Mouse (Mus musculus): ENCODE measurements around the gene Cep41.

Gene Cep41

GRCm38 (mm10) chr6:30710371-30711364 is 17.1 kb upstream of the Cep41 start:
- DNase-seq (ENCODE audit: low spot score in 2 of 2) = no peak

GRCm38 (mm10) chr6:30709115-30709514 is 15.6 kb upstream of the Cep41 start:
- DNase-seq (ENCODE audit: low spot score in 2 of 2) = no peak

DNA sequence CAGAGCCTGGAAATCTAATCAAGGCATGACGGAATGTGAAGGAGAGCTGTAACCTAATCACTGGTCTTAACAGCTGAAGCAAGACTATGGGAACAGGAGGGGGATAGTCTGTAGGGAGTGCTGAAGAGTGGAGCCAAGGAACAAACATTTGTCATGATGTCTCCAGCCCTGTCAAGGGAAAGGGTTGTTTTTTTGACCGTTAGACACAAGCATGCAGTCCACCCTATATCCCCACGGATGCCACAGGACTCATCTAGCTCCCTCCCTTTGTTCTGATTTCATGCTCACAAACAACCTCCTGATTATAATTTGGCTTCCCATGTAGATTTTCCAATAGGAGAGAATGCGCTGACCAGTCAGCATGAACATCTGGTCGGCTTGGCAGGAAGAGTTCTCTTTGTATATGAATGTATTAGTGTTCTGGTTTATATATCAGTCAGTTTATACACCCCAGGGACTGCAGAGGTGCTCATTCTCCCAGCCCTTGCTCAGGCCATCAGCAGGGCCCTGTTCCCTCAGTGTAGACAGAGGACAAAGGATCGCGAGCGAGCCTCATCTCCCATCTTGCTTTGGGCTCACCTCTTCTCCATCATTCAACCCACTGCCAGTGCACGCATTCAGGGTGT is 10.5 kb upstream of the Cep41 start:
- no peak for DNase-seq (ENCODE audit: low spot score in 2 of 2)

- DNase-seq (ENCODE audit: low spot score in 2 of 2) = no peak
These were observed 9.9 kb upstream of the Cep41 start for GRCm38 (mm10) chr6:30703476-30703875.

DNA sequence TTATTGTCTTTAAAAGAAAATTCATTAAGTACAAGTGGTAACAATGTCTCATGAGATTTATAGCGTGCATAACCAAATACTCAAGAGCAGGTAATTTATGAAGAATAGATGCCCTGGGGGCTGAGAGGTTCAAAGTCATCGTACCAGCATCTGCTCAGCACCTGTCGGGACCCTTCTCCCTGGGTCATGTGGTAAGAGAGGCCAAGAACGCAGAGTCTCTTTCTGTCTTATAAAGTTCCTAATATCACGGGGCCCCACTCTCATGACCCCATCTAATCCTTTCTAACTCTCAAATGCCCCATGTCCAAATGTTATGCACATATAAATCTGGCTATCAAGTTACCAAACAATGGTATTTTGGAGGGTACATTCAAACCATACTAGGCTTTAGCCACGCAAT is 9.3 kb upstream of the Cep41 start:
- DNase-seq (ENCODE audit: low spot score in 2 of 2) = no peak

DNA sequence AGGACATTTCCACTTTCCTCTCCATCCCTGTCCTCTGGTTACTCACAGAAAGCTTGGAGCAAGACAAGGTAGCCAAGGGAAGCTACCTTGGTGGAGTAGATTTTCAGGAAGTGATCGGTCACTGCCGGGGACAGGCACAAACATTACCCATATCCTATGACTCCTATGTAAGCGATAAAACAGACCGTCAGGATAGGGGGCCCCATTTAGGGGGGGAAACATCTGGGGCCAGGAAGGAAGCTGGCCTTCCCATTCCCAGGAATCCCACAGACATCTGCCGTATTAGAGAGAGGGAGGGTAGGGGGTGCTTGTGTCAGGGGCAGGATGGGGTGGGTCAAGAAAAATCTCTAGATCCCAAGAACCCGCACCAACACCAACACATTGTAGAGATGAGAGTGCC is 6.6 kb upstream of the Cep41 start:
- DNase-seq (ENCODE audit: low spot score in 2 of 2) = no peak

DNA sequence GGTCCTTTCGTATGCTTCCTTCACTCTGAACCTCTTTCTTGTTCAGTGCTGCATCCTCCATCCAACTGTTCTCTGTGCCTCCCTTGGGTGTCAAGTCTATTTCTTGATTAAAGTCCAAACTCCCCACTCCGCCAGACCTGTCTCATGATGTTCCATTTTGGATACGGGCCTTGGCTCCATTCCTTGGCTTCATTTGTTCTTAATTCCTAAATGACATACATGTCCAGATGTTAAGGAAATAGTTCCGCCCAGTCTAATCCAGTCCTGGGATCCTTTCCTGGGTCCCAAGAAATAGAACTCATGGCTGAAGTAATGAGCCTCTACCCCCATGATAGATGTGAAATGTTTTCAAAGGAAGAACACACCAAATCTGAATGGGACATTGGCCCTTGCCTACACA is 4.5 kb upstream of the Cep41 start:
- DNase-seq (ENCODE audit: low spot score in 2 of 2) = no peak

- no peak for DNase-seq (ENCODE audit: low spot score in 2 of 2)
These were observed 3.9 kb upstream of the Cep41 start for GRCm38 (mm10) chr6:30697464-30697863.

GRCm38 (mm10) chr6:30695124-30695523 is 1.6 kb upstream of the Cep41 start:
- DNase-seq (ENCODE audit: low spot score in 2 of 2) = no peak

GRCm38 (mm10) chr6:30694209-30694608 is 660 bp upstream of the Cep41 start:
- DNase-seq (ENCODE audit: low spot score in 2 of 2) = no peak

DNA sequence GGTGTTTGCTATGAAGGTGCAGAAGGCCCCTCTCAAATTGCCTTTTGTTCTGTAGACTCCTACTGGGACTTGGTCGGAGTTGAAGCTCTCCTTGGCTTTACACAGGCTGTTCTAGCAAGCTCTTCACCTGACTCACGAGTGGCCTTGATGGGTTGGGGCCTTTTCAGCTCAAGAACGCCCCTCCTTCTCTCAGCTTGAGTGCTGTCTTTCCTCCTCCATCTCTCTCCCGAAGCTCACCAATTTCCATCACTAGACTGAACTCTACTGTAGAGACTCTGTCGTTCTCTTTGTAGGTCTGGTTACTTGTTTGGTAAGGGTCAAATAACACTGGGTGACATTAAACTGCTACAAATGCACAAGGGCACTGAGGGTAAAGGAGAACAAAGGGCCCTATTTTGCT is 723 bp downstream of the Cep41 start:
- no peak for DNase-seq (ENCODE audit: low spot score in 2 of 2)

DNA sequence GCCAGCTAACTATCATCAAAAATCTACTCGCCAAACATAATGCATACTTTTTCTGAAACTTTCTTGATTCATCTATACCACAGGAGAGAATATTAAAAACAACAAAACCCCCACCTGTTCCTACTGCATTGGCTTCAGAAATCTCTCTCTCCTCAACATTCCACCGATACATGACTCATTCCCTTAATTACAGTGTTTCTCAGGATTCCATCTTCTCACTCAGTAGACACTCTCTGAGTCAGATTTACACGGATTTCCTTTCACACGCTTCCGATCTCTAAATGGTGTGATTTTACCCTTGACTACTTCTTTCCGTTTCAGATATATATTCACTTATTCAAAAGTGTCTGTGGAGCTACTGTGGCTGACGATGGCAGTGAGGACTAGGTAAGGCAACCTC is 6.4 kb downstream of the Cep41 start:
- DNase-seq (ENCODE audit: low spot score in 2 of 2) = no peak

GRCm38 (mm10) chr6:30684570-30684969 is 9.0 kb downstream of the Cep41 start:
- DNase-seq (ENCODE audit: low spot score in 2 of 2) = no peak

DNA sequence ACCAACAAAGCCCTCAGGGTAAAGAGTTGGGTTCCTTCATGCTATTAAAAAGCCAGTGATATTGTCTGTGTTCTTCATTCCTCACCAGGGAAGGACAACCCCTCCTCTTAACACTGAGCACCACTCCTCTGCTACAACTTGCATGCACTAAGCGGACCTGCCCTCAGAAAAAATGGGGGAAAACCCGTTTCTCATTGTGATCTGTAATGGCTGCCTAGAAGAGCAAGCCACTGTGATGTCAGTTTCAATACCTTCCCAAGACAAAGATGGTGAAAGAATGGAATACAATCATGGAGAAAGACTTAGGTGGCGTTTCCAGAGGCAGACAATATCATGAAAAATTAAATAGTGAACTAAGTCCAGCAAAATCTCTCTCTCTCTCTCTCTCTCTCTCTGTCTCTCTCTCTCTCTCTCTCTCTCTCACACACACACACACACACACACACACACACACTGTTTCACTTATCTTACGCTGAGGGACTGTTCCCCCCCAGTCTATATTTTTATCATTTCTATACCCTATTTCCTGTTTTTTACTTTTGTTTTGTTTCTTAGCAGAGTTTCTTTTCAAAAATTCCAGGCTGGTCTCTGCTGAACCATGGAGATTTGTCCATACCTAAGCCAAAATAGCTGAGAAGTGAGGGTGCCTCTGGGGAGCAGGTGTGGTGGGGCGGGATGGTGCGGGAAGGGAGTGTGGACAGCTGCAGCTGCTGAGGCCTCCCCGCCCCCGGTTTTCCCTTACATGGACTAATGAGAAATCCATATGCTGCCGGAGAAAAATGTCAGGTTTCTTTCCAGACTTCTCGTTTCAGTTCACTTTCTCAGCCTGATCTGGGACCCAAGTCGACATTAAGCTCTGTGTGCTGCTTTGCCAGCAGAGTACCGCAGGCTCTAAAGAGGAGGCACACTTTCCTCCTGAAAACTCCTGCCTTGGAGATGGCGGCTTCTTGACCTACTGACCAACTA is 11.3 kb downstream of the Cep41 start:
- DNase-seq (ENCODE audit: low spot score in 2 of 2) = no peak

GRCm38 (mm10) chr6:30680442-30680841 is 13.1 kb downstream of the Cep41 start:
- no peak for DNase-seq (ENCODE audit: low spot score in 2 of 2)

- no peak for DNase-seq (ENCODE audit: low spot score in 2 of 2)
These were observed 14.0 kb downstream of the Cep41 start for GRCm38 (mm10) chr6:30679567-30679966.

GRCm38 (mm10) chr6:30678482-30678881 is 15.1 kb downstream of the Cep41 start:
- no peak for DNase-seq (ENCODE audit: low spot score in 2 of 2)

DNA sequence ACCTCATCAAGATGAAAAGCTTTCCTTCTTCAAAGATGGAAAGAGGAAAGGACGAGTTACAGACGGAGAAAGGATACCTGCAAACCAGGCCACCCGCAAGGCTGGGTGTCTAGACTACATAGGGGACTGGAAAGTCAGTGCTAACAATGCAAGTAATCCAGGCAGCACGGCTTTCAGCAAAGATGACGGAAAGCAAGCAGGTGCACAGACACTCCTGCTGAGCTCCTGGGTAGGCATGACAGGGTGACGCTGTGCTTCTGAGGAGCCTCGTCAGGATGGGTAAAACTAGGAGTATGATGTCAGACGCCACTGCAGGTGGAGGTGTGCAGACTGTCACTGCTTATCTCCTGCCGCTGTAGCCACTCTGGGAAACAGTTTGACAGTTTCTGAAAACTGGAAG is 16.0 kb downstream of the Cep41 start:
- no peak for DNase-seq (ENCODE audit: low spot score in 2 of 2)

DNA sequence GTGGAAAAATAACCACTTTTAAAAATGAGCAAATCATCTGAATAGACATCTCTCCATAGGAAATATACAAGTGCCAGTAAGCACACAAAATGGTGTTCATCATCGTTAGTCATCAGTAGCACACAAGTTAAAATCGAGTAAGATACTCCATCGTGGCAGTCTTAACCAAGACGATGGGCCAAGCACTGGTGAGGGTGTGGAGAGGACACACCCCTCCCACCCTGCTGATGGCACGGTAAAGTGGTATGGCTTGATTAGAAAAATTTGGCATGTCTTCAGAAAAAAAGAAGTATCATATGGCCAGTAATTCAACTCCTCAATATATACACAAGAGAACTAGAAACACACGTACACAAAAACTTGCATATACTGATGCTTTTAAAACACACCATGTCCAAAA is 17.0 kb downstream of the Cep41 start:
- DNase-seq (ENCODE audit: low spot score in 2 of 2) = no peak

DNA sequence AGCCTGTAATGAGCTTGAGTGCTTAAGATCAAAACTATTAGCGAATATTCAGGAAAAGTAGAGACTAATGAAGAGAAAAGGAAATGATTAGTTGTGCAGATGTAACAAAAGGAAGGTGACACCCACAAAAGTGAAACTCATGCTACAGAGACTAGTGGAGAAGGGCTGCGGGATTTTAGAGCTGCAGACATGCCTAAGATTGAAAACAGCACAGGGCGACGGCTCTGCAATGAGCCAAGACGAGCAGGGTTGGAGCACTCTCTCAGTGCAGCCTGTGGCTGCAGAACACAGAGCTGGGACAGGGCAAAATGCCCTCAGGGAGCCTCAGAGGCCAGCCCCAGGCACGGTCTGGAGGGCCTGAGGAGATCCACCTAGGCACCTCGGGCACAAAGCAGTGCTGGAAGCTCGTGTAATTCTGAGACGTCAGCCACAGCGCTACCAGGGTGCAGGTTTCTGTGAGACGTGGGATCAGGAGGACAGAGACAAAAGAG is 18.2 kb downstream of the Cep41 start:
- DNase-seq (ENCODE audit: low spot score in 2 of 2) = no peak

DNA sequence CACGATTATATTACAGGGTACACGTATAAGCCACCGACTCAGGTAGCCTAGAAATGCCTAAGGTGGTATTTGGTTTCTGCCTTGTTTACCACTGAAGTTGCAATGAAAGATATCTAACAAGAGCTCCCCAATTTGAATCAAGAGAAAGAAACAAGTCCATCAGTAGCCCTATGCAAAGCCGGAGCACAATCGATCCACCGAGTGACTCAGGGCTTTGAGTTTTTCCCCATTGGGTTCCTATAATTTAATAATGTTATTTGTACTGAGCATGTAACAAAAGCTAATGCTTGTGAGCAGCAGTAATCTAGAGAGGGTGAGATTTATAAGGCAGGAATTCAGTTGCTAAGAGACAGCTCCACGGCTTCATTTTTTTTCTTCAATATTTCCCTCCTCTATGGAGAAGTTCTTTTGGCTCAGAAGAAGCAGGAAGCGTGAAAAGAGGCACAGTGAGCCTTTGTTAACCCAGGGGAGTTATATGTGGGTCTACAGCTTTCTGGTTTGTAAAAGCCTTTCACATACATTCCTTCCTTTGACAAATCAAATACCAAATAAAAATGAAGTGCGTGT is 18.8 kb downstream of the Cep41 start:
- no peak for DNase-seq (ENCODE audit: low spot score in 2 of 2)
